In genomic region chr14:8367121-8367520, GRCm38 (mm10) we compare ENCODE assay signal across 18 mouse cellular contexts. TPM values are rescaled to one million over a fixed set of nuclear protein-coding genes. Genes with fewer than 3 reads are reported as not detected.
DNase-seq lines count a peak whose midpoint lies in the region; ATAC-seq and TF ChIP-seq lines count a peak whose summit lies in the region.
"Had no signal": no experiment of that assay in that cellular context is flagged by ENCODE, and none has a peak within 500 bp of the region (broad histone marks: within the 10 kb centered on the region; RNA-seq: fewer than 3 reads in every experiment).

No protein-coding gene starts in this region.

- DNase-seq in midbrain, embryonic 10.5 days (ENCODE audit: low spot score): no peak
- DNase-seq in brain, embryonic 14.5 days (ENCODE audit: low read depth): peak; percentile 26
- DNase-seq in forebrain, postnatal 0 days: no peak
- DNase-seq in kidney, postnatal 10 days: no peak
- DNase-seq in gastrocnemius, postnatal 14 days: no peak
- DNase-seq: adrenal gland, adult 8-10 months; cerebellum, adult 8-10 months; gastrocnemius, postnatal 36 days; kidney, adult 9 months; liver, postnatal 0 days had no signal

- H3K4me3 ChIP-seq in midbrain, embryonic 10.5 days: no peak overlapping the region
- H3K4me3 ChIP-seq in midbrain, embryonic 16.5 days (ENCODE audit: low read depth, low read length): no peak overlapping the region
- H3K4me3 ChIP-seq in forebrain, postnatal 0 days (ENCODE audit: low read depth, low read length): no peak overlapping the region
- no peak overlapping the region for H3K4me3 ChIP-seq in stomach, embryonic 16.5 days (replicated peaks; ENCODE audit: low read length)
- H3K4me3 ChIP-seq: embryonic facial prominence, embryonic 12.5 days; heart, embryonic 12.5 days; left cerebral cortex, adult 2 months had no signal

- no peaks in the 10 kb centered on the region for H3K9me3 ChIP-seq in midbrain, embryonic 10.5 days (replicated peaks)
- H3K9me3 ChIP-seq in midbrain, embryonic 16.5 days (replicated peaks; ENCODE audit: control insufficient read depth, low read length, poor library complexity, severe bottlenecking): no peaks in the 10 kb centered on the region
- H3K9me3 ChIP-seq in forebrain, postnatal 0 days (ENCODE audit: low read length): no peaks in the 10 kb centered on the region
- no peaks in the 10 kb centered on the region for H3K9me3 ChIP-seq in stomach, embryonic 16.5 days (replicated peaks; ENCODE audit: control insufficient read depth, low read length)
- H3K9me3 ChIP-seq: embryonic facial prominence, embryonic 12.5 days; heart, embryonic 12.5 days had no signal

- ATAC-seq in midbrain, embryonic 16.5 days: no peak
- ATAC-seq in forebrain, postnatal 0 days: peak; percentile 73; the same call in 1 of the 2 replicates
- peak; percentile 77; the same call in 1 of the 2 replicates for ATAC-seq in stomach, embryonic 16.5 days (ENCODE audit: insufficient read depth, low FRiP score)
- ATAC-seq: liver, postnatal 0 days had no signal

- intact Hi-C loops in gastrocnemius, postnatal 14 days (cut with DNase I; ENCODE audit: low total_unique reads): no loop called here

- H3K4me2 ChIP-seq in midbrain, embryonic 16.5 days (ENCODE audit: low read length): no peak overlapping the region
- H3K4me2 ChIP-seq in forebrain, postnatal 0 days (ENCODE audit: low read depth): no peak overlapping the region
- no peak overlapping the region for H3K4me2 ChIP-seq in stomach, embryonic 16.5 days (ENCODE audit: low read depth, low read length)
- H3K4me2 ChIP-seq: embryonic facial prominence, embryonic 12.5 days; heart, embryonic 12.5 days; hindbrain, embryonic 14.5 days had no signal

- H3K4me1 ChIP-seq in midbrain, embryonic 10.5 days: peaks cover 36% of the 10 kb centered on the region
- peaks cover 9% of the 10 kb centered on the region; the same call in 1 of the 2 replicates for H3K4me1 ChIP-seq in midbrain, embryonic 16.5 days (ENCODE audit: control insufficient read depth, insufficient read depth, low read length)
- no peaks in the 10 kb centered on the region for H3K4me1 ChIP-seq in forebrain, postnatal 0 days (ENCODE audit: insufficient read depth)
- peaks cover 8% of the 10 kb centered on the region for H3K4me1 ChIP-seq in stomach, embryonic 16.5 days (ENCODE audit: control insufficient read depth, insufficient read depth, low read length)

- TF ChIP-seq CTCF in brain, embryonic 14.5 days (IDR thresholded peaks at IDR 0.05; ENCODE audit: borderline replicate concordance, extremely low read depth, insufficient read depth, insufficient read length): no peak
- no peak for TF ChIP-seq CTCF in forebrain, postnatal 0 days (IDR thresholded peaks at IDR 0.05; ENCODE audit: low read depth)

- H3K9ac ChIP-seq in midbrain, embryonic 16.5 days (ENCODE audit: low read depth, low read length): no peak overlapping the region
- H3K9ac ChIP-seq in forebrain, postnatal 0 days: no peak overlapping the region
- no peak overlapping the region for H3K9ac ChIP-seq in stomach, embryonic 16.5 days (ENCODE audit: low read length)
- H3K9ac ChIP-seq: embryonic facial prominence, embryonic 12.5 days; heart, embryonic 12.5 days; hindbrain, embryonic 14.5 days; liver, postnatal 0 days had no signal

- H3K36me3 ChIP-seq in midbrain, embryonic 10.5 days: no peaks in the 10 kb centered on the region
- H3K36me3 ChIP-seq in midbrain, embryonic 16.5 days (ENCODE audit: control insufficient read depth, insufficient read depth, low read length): no peaks in the 10 kb centered on the region
- H3K36me3 ChIP-seq in forebrain, postnatal 0 days (ENCODE audit: insufficient read depth): no peaks in the 10 kb centered on the region
- no peaks in the 10 kb centered on the region for H3K36me3 ChIP-seq in stomach, embryonic 16.5 days (ENCODE audit: control insufficient read depth, insufficient read depth, low read length)
- H3K36me3 ChIP-seq: embryonic facial prominence, embryonic 12.5 days; heart, embryonic 12.5 days had no signal

- 0% methylated on average over 1 of the region's 1 CpGs for WGBS in midbrain, embryonic 10.5 days
- 0% methylated on average over 1 of the region's 1 CpGs for WGBS in midbrain, embryonic 16.5 days
- WGBS in forebrain, postnatal 0 days: 0% methylated on average over 1 of the region's 1 CpGs
- 0% methylated on average over 1 of the region's 1 CpGs for WGBS in stomach, embryonic 16.5 days

- peak overlapping the region; percentile 69 for H3K27ac ChIP-seq in midbrain, embryonic 10.5 days (replicated peaks)
- H3K27ac ChIP-seq in midbrain, embryonic 16.5 days (ENCODE audit: low read length): no peak overlapping the region
- H3K27ac ChIP-seq in forebrain, postnatal 0 days (ENCODE audit: low read depth, low read length): 0 out of 2 replicates have a peak overlapping the region, but pooled peaks have one; percentile 29
- peak overlapping the region; percentile 88 for H3K27ac ChIP-seq in stomach, embryonic 16.5 days (ENCODE audit: low read length)
- H3K27ac ChIP-seq: hindbrain, embryonic 14.5 days; left cerebral cortex, adult 2 months had no signal

- H3K27me3 ChIP-seq in midbrain, embryonic 10.5 days (ENCODE audit: low read depth, poor library complexity, severe bottlenecking): no peaks in the 10 kb centered on the region
- no peaks in the 10 kb centered on the region for H3K27me3 ChIP-seq in midbrain, embryonic 16.5 days (ENCODE audit: control insufficient read depth, insufficient read depth, low read depth, low read length)
- H3K27me3 ChIP-seq in forebrain, postnatal 0 days (ENCODE audit: insufficient read depth, low read length): no peaks in the 10 kb centered on the region
- H3K27me3 ChIP-seq in stomach, embryonic 16.5 days (ENCODE audit: control insufficient read depth, insufficient read depth, low read length): no peaks in the 10 kb centered on the region
- H3K27me3 ChIP-seq: CH12.LX; embryonic facial prominence, embryonic 12.5 days; heart, embryonic 12.5 days had no signal

- no peak for TF ChIP-seq POLR2A in brain, embryonic 14.5 days (IDR thresholded peaks at IDR 0.05; ENCODE audit: borderline replicate concordance, extremely low read depth, insufficient read depth, insufficient read length, poor library complexity, severe bottlenecking)

RNA-seq across cellular contexts. Expression of gene Oit1, which starts 11.4 kb away (rescaled TPM):
- polyA plus RNA-seq in midbrain, embryonic 10.5 days (2016; fragmentation: Nextera tagmentation; extraction: Ambion mirVana): 0.09 TPM in 1 of 2 replicates, not detected in the other
- polyA plus RNA-seq in midbrain, embryonic 16.5 days (2015; fragmentation: Nextera tagmentation; extraction: Ambion mirVana): 0.22 TPM in 1 of 2 replicates, not detected in the other
- 0.07 TPM in 1 of 2 replicates, not detected in the other for polyA plus RNA-seq in brain, embryonic 14.5 days (2012; rRNA removed)
- total RNA-seq in forebrain, postnatal 0 days (2014; rRNA removed): 0.23 TPM in 1 of 2 replicates, not detected in the other
- polyA plus RNA-seq in forebrain, postnatal 0 days (2015; fragmentation: Nextera tagmentation; extraction: Ambion mirVana): 0.12 and 0.15 TPM in 2 replicates
- 27.6 and 39.6 TPM in 2 replicates for polyA plus RNA-seq in stomach, embryonic 16.5 days (2015; fragmentation: Nextera tagmentation; extraction: Ambion mirVana)
- total RNA-seq in gastrocnemius, postnatal 14 days (2021): not detected
- total RNA-seq: adrenal gland, adult 8-10 months; CH12.LX; gastrocnemius, postnatal 36 days; layer of hippocampus, adult 18-20 months; left cerebral cortex, adult 2 months had no signal
- polyA plus RNA-seq: heart, embryonic 12.5 days; hindbrain, embryonic 14.5 days; liver, postnatal 0 days had no signal

RNA-seq across cellular contexts. Expression of gene Fam107a, which starts 49.3 kb away (rescaled TPM):
- 0.14 and 0.34 TPM in 2 replicates for polyA plus RNA-seq in midbrain, embryonic 10.5 days (2016; fragmentation: Nextera tagmentation; extraction: Ambion mirVana)
- polyA plus RNA-seq in midbrain, embryonic 16.5 days (2015; fragmentation: Nextera tagmentation; extraction: Ambion mirVana): 0.92 and 1.4 TPM in 2 replicates
- polyA plus RNA-seq in brain, embryonic 14.5 days (2012; rRNA removed): 0.57 and 0.72 TPM in 2 replicates
- total RNA-seq in forebrain, postnatal 0 days (2014; rRNA removed): 15.5 and 23.5 TPM in 2 replicates
- polyA plus RNA-seq in forebrain, postnatal 0 days (2015; fragmentation: Nextera tagmentation; extraction: Ambion mirVana): 2.0 and 2.8 TPM in 2 replicates
- polyA plus RNA-seq in stomach, embryonic 16.5 days (2015; fragmentation: Nextera tagmentation; extraction: Ambion mirVana): 0.25 and 0.55 TPM in 2 replicates
- total RNA-seq in gastrocnemius, postnatal 14 days (2021): 1 to 10 TPM; 2.8 to 8.4 TPM
- total RNA-seq: CH12.LX had no signal
- polyA plus RNA-seq: liver, postnatal 0 days had no signal

Comparison
In these comparisons a context has a peak if more than half of its experiments do, and no peak if none do; other contexts are left out.
1. RNA of gene Oit1, which starts 11.4 kb away (polyA plus RNA-seq): 27.6 to 39.6 TPM in stomach, embryonic 16.5 days; 0.12 to 0.15 TPM in forebrain, postnatal 0 days, 0.09 TPM in midbrain, embryonic 10.5 days, 0.07 TPM in brain, embryonic 14.5 days and 0.22 TPM in midbrain, embryonic 16.5 days; every median in the first group is over 10 times any median in the second.